ENCODE assay signal across 9 mouse cellular contexts in genomic region chr11:88067191-88067585, GRCm38 (mm10). TPM values are rescaled to one million over a fixed set of nuclear protein-coding genes. Genes with fewer than 3 reads are reported as not detected.
A peak's percentile ranks its signal among the peaks of the same experiment; 100 is the strongest.
DNase-seq lines count a peak whose midpoint lies in the region; ATAC-seq and TF ChIP-seq lines count a peak whose summit lies in the region.
"Had no signal": no experiment of that assay in that cellular context is flagged by ENCODE, and none has a peak within 500 bp of the region (broad histone marks: within the 10 kb centered on the region; RNA-seq: fewer than 3 reads in every experiment).

No protein-coding gene starts in this region.

- peaks cover 47% of the 10 kb centered on the region for H3K27me3 ChIP-seq in E14TG2a.4 (ENCODE audit: insufficient read depth, low read length)
- no peaks in the 10 kb centered on the region for H3K27me3 ChIP-seq in forebrain, embryonic 12.5 days
- H3K27me3 ChIP-seq in limb, embryonic 14.5 days (ENCODE audit: control insufficient read depth, insufficient read depth, low read length): no peaks in the 10 kb centered on the region
- H3K27me3 ChIP-seq in neural tube, embryonic 15.5 days (replicated peaks): no peaks in the 10 kb centered on the region
- H3K27me3 ChIP-seq: Patski had no signal

- no peak for TF ChIP-seq POLR2A in limb, embryonic 14.5 days (IDR thresholded peaks at IDR 0.05; ENCODE audit: borderline replicate concordance, extremely low read depth, insufficient read depth, insufficient read length)

- peak overlapping the region; percentile 69 for H3K4me2 ChIP-seq in forebrain, embryonic 12.5 days
- H3K4me2 ChIP-seq in limb, embryonic 14.5 days (replicated peaks; ENCODE audit: low read depth, low read length, severe bottlenecking): peak overlapping the region; percentile 85
- H3K4me2 ChIP-seq in neural tube, embryonic 15.5 days: peak overlapping the region; percentile 77

- peak; percentile 89 for DNase-seq in heart, adult 11 months
- DNase-seq in heart, adult 8-10 months (ENCODE audit: low spot score): no peak
- no peak for DNase-seq in limb, embryonic 14.5 days (ENCODE audit: low spot score)
- DNase-seq in adipocyte (ENCODE audit: low spot score): no peak
- DNase-seq in frontal cortex, postnatal 14 days (ENCODE audit: low spot score in 2 of 2): no peak

- H3K36me3 ChIP-seq in E14TG2a.4 (ENCODE audit: insufficient read depth, low read length): no peaks in the 10 kb centered on the region
- no peaks in the 10 kb centered on the region for H3K36me3 ChIP-seq in forebrain, embryonic 12.5 days (replicated peaks)
- no peaks in the 10 kb centered on the region for H3K36me3 ChIP-seq in limb, embryonic 14.5 days (ENCODE audit: control insufficient read depth, insufficient read depth, low read length)
- no peaks in the 10 kb centered on the region for H3K36me3 ChIP-seq in neural tube, embryonic 15.5 days

- H3K27ac ChIP-seq in forebrain, embryonic 12.5 days: peak overlapping the region; percentile 99
- H3K27ac ChIP-seq in limb, embryonic 14.5 days (replicated peaks; ENCODE audit: low read depth, low read length): peak overlapping the region; percentile 98
- H3K27ac ChIP-seq in neural tube, embryonic 15.5 days (replicated peaks): peak overlapping the region; percentile 99

- ATAC-seq in forebrain, embryonic 12.5 days (ENCODE audit: low FRiP score): no peak
- no peak for ATAC-seq in limb, embryonic 14.5 days (ENCODE audit: low FRiP score, low read depth)
- ATAC-seq in neural tube, embryonic 15.5 days (ENCODE audit: low FRiP score): no peak; the same call in 1 of the 2 replicates

- peak overlapping the region; percentile 98 for H3K9ac ChIP-seq in forebrain, embryonic 12.5 days
- peak overlapping the region; percentile 96 for H3K9ac ChIP-seq in limb, embryonic 14.5 days (ENCODE audit: low read depth, low read length, severe bottlenecking)
- peak overlapping the region; percentile 98 for H3K9ac ChIP-seq in neural tube, embryonic 15.5 days (replicated peaks)

- H3K4me3 ChIP-seq in E14TG2a.4 (replicated peaks; ENCODE audit: low read length): peak overlapping the region; percentile 86
- peak overlapping the region; percentile 98 for H3K4me3 ChIP-seq in forebrain, embryonic 12.5 days (replicated peaks)
- H3K4me3 ChIP-seq in limb, embryonic 14.5 days (replicated peaks; ENCODE audit: low read length): peak overlapping the region; percentile 95
- H3K4me3 ChIP-seq in neural tube, embryonic 15.5 days (replicated peaks): peak overlapping the region; percentile 89

- no peaks in the 10 kb centered on the region for H3K9me3 ChIP-seq in E14TG2a.4 (ENCODE audit: low read length)
- H3K9me3 ChIP-seq in forebrain, embryonic 12.5 days: no peaks in the 10 kb centered on the region
- H3K9me3 ChIP-seq in limb, embryonic 14.5 days (ENCODE audit: control insufficient read depth, low read length): no peaks in the 10 kb centered on the region
- no peaks in the 10 kb centered on the region for H3K9me3 ChIP-seq in neural tube, embryonic 15.5 days (replicated peaks)

- TF ChIP-seq CTCF in E14TG2a.4 (conservative IDR thresholded peaks at IDR 0.05; ENCODE audit: low read length): no peak

- 5% methylated on average over 8 of the region's 8 CpGs for WGBS in forebrain, embryonic 12.5 days
- WGBS in limb, embryonic 14.5 days: 2% methylated on average over 8 of the region's 8 CpGs
- WGBS in neural tube, embryonic 15.5 days: 2% methylated on average over 8 of the region's 8 CpGs

- H3K4me1 ChIP-seq in E14TG2a.4 (replicated peaks; ENCODE audit: low read depth, low read length): peaks cover 17% of the 10 kb centered on the region
- H3K4me1 ChIP-seq in forebrain, embryonic 12.5 days: peaks cover 26% of the 10 kb centered on the region
- peaks cover 19% of the 10 kb centered on the region for H3K4me1 ChIP-seq in limb, embryonic 14.5 days (ENCODE audit: control insufficient read depth, insufficient read depth, low read length)
- H3K4me1 ChIP-seq in neural tube, embryonic 15.5 days: peaks cover 40% of the 10 kb centered on the region

RNA-seq across cellular contexts. Expression of gene Vezf1, which starts 0.9 kb away (rescaled TPM):
- 10 to 100 TPM; 39.8 to 44.7 (median 41.8) TPM for total RNA-seq in heart, adult 8-10 months (2022)
- 84.8 and 91.5 TPM in 2 replicates for polyA plus RNA-seq in forebrain, embryonic 12.5 days (2016; fragmentation: Nextera tagmentation; extraction: Ambion mirVana)
- 35.3 and 38.9 TPM in 2 replicates for polyA plus RNA-seq in limb, embryonic 14.5 days (2012; rRNA removed)
- 42.7 and 44.1 TPM in 2 replicates for polyA plus RNA-seq in limb, embryonic 14.5 days (2014; fragmentation: Nextera tagmentation; extraction: Ambion mirVana)
- 35.0 and 39.1 TPM in 2 replicates for polyA plus RNA-seq in neural tube, embryonic 15.5 days (2015; fragmentation: Nextera tagmentation; extraction: Ambion mirVana)

RNA-seq across cellular contexts. Expression of gene Srsf1, which starts 20.0 kb away (rescaled TPM):
- 100 to 1,000 TPM in 3 of 4 experiments, 10 to 100 TPM in 1; 97.6 to 103 (median 102) TPM for total RNA-seq in heart, adult 8-10 months (2022)
- polyA plus RNA-seq in forebrain, embryonic 12.5 days (2016; fragmentation: Nextera tagmentation; extraction: Ambion mirVana): 564 and 577 TPM in 2 replicates
- polyA plus RNA-seq in limb, embryonic 14.5 days (2012; rRNA removed): 524 and 556 TPM in 2 replicates
- polyA plus RNA-seq in limb, embryonic 14.5 days (2014; fragmentation: Nextera tagmentation; extraction: Ambion mirVana): 338 and 354 TPM in 2 replicates
- polyA plus RNA-seq in neural tube, embryonic 15.5 days (2015; fragmentation: Nextera tagmentation; extraction: Ambion mirVana): 183 and 211 TPM in 2 replicates

RNA-seq across cellular contexts. Expression of gene Cuedc1, which starts 30.7 kb away (rescaled TPM):
- total RNA-seq in heart, adult 8-10 months (2022): 10 to 100 TPM; 47.5 to 55.7 (median 51.0) TPM
- polyA plus RNA-seq in forebrain, embryonic 12.5 days (2016; fragmentation: Nextera tagmentation; extraction: Ambion mirVana): 41.1 and 42.5 TPM in 2 replicates
- 40.6 and 44.5 TPM in 2 replicates for polyA plus RNA-seq in limb, embryonic 14.5 days (2012; rRNA removed)
- 20.9 and 25.5 TPM in 2 replicates for polyA plus RNA-seq in limb, embryonic 14.5 days (2014; fragmentation: Nextera tagmentation; extraction: Ambion mirVana)
- 40.6 and 49.0 TPM in 2 replicates for polyA plus RNA-seq in neural tube, embryonic 15.5 days (2015; fragmentation: Nextera tagmentation; extraction: Ambion mirVana)
